ENCODE assay signal across 18 mouse cellular contexts in the genomic region with DNA sequence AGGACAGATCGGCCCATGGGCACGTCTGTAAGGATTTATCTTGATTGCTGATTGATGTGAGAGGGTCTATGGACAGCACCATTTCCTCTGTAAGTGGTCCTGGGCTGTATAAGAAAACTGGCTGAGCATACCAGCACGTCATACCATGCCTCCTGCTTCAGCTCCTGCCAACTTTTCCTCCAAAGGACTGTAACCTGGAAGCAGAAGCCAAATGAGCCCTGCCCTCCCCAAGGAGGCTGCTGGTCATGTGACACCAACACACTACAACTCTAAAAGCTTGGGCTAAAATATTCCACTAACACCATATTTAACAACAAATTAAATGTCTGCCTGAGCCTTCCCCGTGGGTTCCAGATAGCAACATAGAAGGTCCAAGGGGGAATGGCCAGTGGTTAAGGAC.
"Had no signal": no experiment of that assay in that cellular context is flagged by ENCODE, and none has a peak within 500 bp of the region (broad histone marks: within the 10 kb centered on the region; RNA-seq: fewer than 3 reads in every experiment).

No protein-coding gene starts in this region.

- H3K27ac ChIP-seq: midbrain, embryonic 10.5 days; midbrain, embryonic 12.5 days; neural tube, embryonic 13.5 days; neural tube, embryonic 15.5 days had no signal

- H3K9me3 ChIP-seq: midbrain, embryonic 10.5 days; midbrain, embryonic 12.5 days; neural tube, embryonic 13.5 days; neural tube, embryonic 15.5 days had no signal

- DNase-seq: lung, embryonic 14.5 days; lung, postnatal 10 days; lung, postnatal 4 days; midbrain, embryonic 14.5 days; retina, postnatal 1 day; right cerebral cortex, adult 18-20 months; right cerebral cortex, postnatal 25 days; right cerebral cortex, postnatal 4 days; spleen, adult 18-20 months; thymus, adult 18-20 months; thymus, postnatal 14 days; thymus, postnatal 36 days had no signal

- H3K9ac ChIP-seq: lung, embryonic 14.5 days; midbrain, embryonic 12.5 days; neural tube, embryonic 13.5 days; neural tube, embryonic 15.5 days had no signal

- H3K4me2 ChIP-seq: lung, embryonic 14.5 days; midbrain, embryonic 12.5 days; neural tube, embryonic 13.5 days; neural tube, embryonic 15.5 days had no signal

- H3K36me3 ChIP-seq: midbrain, embryonic 10.5 days; midbrain, embryonic 12.5 days; neural tube, embryonic 13.5 days; neural tube, embryonic 15.5 days had no signal

- ATAC-seq: midbrain, embryonic 16.5 days had no signal

- H3K4me3 ChIP-seq: midbrain, embryonic 10.5 days; midbrain, embryonic 12.5 days; myocyte; neural tube, embryonic 13.5 days; neural tube, embryonic 15.5 days had no signal
